In genomic region chr12:16021202-16021821, GRCm38 (mm10) we compare ENCODE assay signal across 12 mouse cellular contexts.
A peak's percentile ranks its signal among the peaks of the same experiment; 100 is the strongest.
DNase-seq lines count a peak whose midpoint lies in the region; ATAC-seq and TF ChIP-seq lines count a peak whose summit lies in the region.
"Had no signal": no experiment of that assay in that cellular context is flagged by ENCODE, and none has a peak within 500 bp of the region (broad histone marks: within the 10 kb centered on the region; RNA-seq: fewer than 3 reads in every experiment).

No protein-coding gene starts in this region.

- ATAC-seq in common myeloid progenitor, adult 5-6 weeks (replicated peaks; ENCODE audit: low read depth, poor library complexity, severe bottlenecking) = peak; percentile 98
- peak; percentile 85 for ATAC-seq in liver, embryonic 11.5 days (replicated peaks; ENCODE audit: low FRiP score)

- no peaks in the 10 kb centered on the region for H3K36me3 ChIP-seq in liver, embryonic 11.5 days (ENCODE audit: control insufficient read depth, insufficient read depth, low read length)
- H3K36me3 ChIP-seq: embryonic facial prominence, embryonic 13.5 days; stomach, embryonic 15.5 days had no signal

- peaks cover 2% of the 10 kb centered on the region for H3K4me1 ChIP-seq in liver, embryonic 11.5 days (replicated peaks; ENCODE audit: control insufficient read depth, insufficient read depth, low read length)
- H3K4me1 ChIP-seq: stomach, embryonic 15.5 days had no signal

- no peak overlapping the region for H3K9ac ChIP-seq in liver, embryonic 11.5 days (ENCODE audit: low read depth, low read length)
- H3K9ac ChIP-seq: embryonic facial prominence, embryonic 13.5 days; stomach, embryonic 15.5 days had no signal

- TF ChIP-seq CTCF in gastrocnemius, adult 2 months (IDR thresholded peaks at IDR 0.05) = no peak

- peak; percentile 43 for DNase-seq in gastrocnemius, adult 2 months
- DNase-seq in gastrocnemius, adult 8-10 months (ENCODE audit: low spot score in 2 of 2) = no peak
- peak; percentile 77 for DNase-seq in 3T3-L1 (ENCODE audit: low read depth, low spot score)
- DNase-seq in liver, embryonic 11.5 days (ENCODE audit: low spot score) = no peak
- DNase-seq in thymus, postnatal 25 days = no peak
- DNase-seq in left cerebral cortex, postnatal 25 days (ENCODE audit: low spot score in 2 of 2) = no peak
- DNase-seq in kidney, postnatal 25 days = no peak

- intact Hi-C loops in gastrocnemius, adult 2 months (cut with DNase I) = no loop called here
- intact Hi-C loops in left cerebral cortex, postnatal 25 days (cut with DNase I) = no loop called here

- no peak overlapping the region for H3K4me3 ChIP-seq in gastrocnemius, adult 2 months
- no peak overlapping the region for H3K4me3 ChIP-seq in liver, embryonic 11.5 days (ENCODE audit: low read depth, low read length)
- H3K4me3 ChIP-seq: embryonic facial prominence, embryonic 13.5 days; layer of hippocampus, adult 2 months; stomach, embryonic 15.5 days had no signal

- no peak overlapping the region for H3K4me2 ChIP-seq in liver, embryonic 11.5 days
- H3K4me2 ChIP-seq: embryonic facial prominence, embryonic 13.5 days; stomach, embryonic 15.5 days had no signal

- peak overlapping the region; percentile 56 for H3K27ac ChIP-seq in gastrocnemius, adult 2 months
- H3K27ac ChIP-seq in liver, embryonic 11.5 days (ENCODE audit: low read depth, low read length) = no peak overlapping the region
- H3K27ac ChIP-seq: embryonic facial prominence, embryonic 13.5 days; layer of hippocampus, adult 2 months; macrophage; stomach, embryonic 15.5 days had no signal

- 12% methylated on average over 1 of the region's 1 CpGs for WGBS in liver, embryonic 11.5 days

- H3K27me3 ChIP-seq in liver, embryonic 11.5 days (replicated peaks; ENCODE audit: control insufficient read depth, insufficient read depth, low read length) = no peaks in the 10 kb centered on the region
- H3K27me3 ChIP-seq: embryonic facial prominence, embryonic 13.5 days; stomach, embryonic 15.5 days had no signal

- H3K9me3 ChIP-seq in liver, embryonic 11.5 days (ENCODE audit: control insufficient read depth, low read length) = no peaks in the 10 kb centered on the region
- H3K9me3 ChIP-seq: embryonic facial prominence, embryonic 13.5 days; stomach, embryonic 15.5 days had no signal

Comparison
In these comparisons a context has a peak if more than half of its experiments do, and no peak if none do; other contexts are left out.
1. DNase-seq: peak in gastrocnemius, adult 2 months (single experiment) and 3T3-L1 (single experiment); none in gastrocnemius, adult 8-10 months (0 of 2), liver, embryonic 11.5 days (single experiment), thymus, postnatal 25 days (single experiment), left cerebral cortex, postnatal 25 days (0 of 2) and kidney, postnatal 25 days (0 of 2).